Mouse (Mus musculus) heart, adult 18-20 months (tissue): Measurements from ENCODE around the gene Enoph1. TPM values are rescaled to one million over a fixed set of nuclear protein-coding genes. Genes with fewer than 3 reads are reported as not detected.

Source experiments
- DNase-seq, 2 experiments: peaks; one replicate each; pipeline ENCODE4 v3.0.0; 2021 to 2022; ENCODE audit warnings: mixed read lengths in 1 of 2
- total RNA-seq, 2 experiments: library from RNA; stranded (reverse); gene quantifications; 2 replicates each; pipeline ENCODE4 v1.2.3; 2021

The Enoph1 gene
- total RNA-seq, 2 experiments from 2014 or later = 7.1 to 8.3 TPM

DNA sequence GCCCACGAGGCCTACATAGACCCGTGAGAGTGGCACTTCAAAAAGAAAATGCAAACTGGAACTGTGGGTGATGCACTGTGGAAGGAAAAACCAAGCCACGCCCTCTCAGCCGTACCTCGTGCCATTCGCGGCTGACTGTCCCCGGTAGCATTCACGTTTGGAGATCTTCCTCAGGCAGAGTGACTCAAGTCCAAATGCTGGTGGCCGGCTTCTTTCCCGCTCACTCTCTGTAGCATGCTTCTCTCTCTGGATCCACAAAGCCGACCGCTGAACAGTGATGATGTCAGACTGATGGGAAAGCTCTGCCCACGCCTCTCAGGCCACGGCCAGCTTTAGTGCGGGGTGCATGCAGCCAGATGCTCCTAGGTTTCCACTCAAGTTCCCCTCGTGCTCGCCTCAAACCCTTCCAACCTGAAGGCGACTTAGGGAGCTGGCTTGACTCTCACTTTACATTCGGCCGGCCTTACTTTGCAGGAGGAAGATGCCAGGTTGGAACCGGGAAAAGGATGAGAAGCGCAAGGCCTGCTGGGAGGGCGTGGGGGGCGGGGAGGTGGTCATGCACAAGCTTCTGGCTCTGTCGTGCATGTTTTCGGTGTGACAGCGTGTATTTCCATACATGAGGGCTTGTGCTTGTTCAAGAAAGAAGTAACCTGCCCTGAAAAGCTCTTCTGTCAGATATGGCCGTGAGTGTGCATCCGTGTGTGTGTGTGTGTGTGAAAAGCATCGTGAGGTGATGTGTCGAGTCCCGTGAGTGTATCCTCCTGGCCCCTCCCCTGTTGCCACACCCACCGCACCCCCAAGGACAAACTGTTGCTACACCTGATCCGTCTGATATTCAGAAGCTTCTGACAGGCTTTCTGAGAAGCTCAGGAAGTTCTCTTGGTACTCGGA is 39.5 kb downstream of the Enoph1 start:
- peak in 1 of 2 experiments; percentile 25 for DNase-seq

DNA sequence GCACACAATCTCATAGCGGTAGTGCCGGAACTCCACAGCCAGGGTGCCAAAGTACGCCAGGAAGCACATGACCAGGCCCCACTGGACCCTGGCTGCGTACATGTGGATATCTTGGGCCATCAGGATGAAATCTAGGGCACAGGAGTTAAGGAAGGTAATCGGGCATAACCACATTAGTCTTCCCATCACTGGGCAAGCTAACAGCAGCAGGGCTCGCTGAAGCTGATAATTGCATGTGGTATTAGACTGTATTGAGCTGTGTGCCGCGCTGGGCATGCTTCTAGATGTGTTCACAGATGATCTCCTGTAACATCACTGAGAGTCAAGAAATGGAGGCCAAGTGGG is 40.1 kb downstream of the Enoph1 start:
- DNase-seq = no peak

DNA sequence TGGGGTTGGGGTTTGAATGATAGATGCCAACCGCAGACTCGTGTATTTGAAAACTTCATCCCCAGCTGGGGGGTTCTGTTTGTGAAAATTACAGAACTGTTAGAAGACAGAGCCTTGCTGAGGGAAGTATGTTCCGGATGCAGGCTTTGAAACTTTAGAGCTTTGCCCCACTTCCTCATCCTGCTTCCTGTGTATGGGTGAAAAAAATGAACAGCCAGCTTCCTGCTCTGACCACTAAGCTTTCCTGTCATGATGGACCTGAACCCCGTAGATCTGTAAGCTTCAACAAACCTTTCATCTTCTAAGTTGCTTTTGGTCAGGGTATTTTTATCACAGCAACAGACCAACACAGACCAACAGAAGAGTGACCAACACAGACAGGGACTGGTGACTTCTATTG is 42.2 kb downstream of the Enoph1 start:
- no peak for DNase-seq

DNA sequence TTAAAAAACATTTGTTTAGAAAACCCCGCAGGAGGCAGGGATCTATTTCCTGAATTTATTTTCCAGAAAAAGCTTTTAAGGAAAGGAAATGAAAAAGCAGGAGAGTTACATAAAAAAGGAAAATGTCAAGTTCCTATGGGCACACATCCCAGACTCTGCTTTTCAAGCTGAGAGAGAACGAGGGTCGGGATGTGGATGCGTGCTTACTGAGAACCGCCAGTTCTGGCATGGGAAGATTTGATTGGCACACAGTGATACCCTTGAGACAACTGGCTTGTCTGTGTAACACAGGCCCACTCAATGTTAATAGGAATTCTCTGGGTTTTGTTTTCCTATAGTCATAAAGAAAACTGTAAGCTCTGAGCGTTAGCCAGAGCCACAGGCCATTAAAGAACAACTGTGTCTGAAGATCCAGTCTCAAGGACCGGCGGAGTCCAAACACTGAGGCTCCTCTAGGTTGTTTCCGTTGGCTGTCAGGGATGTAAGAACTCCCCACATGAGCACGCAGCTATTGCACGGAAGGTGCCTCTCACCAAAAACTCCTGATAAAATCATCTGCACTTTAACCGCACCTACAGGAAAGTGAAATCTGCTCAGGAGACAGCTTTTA is 44.3 kb downstream of the Enoph1 start:
- DNase-seq = no peak

DNA sequence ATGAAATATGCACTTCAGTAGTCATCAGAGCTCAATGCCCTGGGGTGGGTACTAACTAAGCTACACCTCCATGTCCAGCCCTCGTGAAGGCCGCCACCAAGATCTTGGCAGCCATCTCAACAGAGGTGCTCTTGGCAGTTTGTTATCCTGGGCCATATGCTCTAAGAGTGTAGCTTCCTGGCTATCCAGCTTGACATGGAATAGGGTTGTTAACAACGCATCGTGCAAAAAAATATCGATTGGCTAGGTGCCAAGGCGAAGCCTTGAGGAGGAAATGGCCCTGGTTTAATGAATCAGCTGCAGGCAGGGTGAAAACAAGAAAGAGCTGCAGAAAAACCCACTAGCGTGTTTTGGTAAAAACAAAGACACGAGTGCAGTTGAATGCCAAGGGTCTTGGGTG is 45.3 kb downstream of the Enoph1 start:
- DNase-seq = peak in 1 of 2 experiments; percentile 24

DNA sequence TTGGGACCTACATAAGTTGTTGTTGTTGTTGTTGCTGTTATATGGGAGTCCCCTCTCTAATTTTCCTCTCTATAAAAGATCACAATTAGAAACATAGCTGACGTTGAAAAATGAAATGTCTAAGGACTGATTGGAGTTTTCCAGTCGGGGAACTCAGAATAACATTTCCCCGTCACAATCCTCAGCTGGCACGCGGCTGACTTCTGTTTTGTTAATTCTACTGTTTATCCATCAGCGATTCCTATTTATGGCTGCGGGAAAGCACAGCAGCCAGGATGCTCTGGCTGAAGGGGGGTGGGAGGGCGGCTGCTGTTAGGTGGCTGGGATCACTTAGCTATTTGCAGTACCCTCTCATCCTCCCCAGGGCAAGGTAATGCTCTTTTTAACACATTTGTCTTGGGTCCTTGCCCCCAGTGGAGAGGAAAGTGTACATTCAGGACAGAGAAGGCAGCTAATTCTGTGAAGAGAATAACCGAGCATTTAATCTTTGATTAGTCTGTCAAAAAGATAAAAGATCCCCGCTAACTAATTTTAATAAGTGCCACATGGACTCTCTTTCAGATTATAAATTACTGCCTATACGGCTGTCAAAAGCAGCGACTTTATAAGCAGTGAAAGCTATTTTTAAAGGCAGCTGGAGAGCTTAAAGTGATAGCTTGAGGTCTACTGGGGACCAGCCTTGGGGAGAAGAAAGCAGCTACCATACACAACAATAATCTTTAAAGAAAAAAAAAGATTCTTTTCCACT is 50.9 kb downstream of the Enoph1 start:
- DNase-seq = no peak

DNA sequence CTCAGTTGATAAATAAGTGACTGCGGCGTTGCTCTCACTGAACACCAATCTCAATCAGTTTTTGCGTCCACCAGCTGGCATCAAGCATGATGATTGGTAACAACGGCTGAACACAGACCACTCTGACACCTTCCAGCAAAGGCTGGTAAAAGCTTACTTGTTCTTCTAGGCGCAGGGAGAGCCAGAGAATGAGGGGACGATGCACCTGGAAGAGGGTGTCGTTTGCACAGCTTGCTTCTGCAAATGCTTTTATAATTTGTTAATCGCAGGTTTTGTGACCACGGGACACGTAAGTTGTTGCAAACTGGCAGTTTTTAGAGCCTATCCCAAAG is 51.4 kb downstream of the Enoph1 start:
- no peak for DNase-seq

DNA sequence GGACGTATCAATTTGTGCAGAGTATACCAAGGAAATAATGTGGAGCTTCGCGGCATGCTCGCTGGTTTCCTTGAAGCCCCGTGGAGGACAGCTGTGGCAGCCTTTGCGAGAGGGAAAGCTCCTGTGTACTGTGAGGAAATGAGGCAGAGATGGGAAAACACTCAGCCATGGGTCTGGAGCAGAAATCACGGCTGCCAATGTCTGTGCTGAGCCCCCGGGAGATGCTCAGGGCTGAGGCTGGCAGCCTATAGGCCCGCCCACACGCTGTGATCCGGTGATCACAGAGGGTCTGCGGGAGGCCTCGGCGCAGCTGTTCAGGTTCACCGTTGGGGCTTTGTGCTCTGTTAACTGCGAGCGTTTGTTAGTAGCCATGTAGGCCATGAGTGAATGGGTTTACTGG is 51.8 kb downstream of the Enoph1 start:
- no peak for DNase-seq

DNA sequence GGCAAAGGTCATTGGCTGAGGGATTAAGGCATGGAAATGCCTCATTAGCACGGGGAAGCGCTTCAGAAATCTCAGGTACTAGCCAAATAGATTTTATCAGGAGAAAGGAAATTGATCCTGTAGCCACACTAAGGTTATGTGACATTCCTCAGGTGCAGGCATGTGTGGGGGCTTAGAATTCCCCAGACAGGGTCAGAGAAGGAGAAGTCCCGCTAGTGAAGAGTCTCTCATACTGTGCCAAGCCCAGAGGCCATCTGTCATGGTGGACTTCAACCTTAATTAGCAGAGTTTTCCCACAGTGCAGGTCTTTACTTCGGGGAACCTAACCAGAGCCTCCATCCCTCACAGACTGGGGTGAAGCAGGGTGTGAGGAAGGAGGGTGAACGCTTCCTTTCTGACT is 57.2 kb downstream of the Enoph1 start:
- no peak for DNase-seq

DNA sequence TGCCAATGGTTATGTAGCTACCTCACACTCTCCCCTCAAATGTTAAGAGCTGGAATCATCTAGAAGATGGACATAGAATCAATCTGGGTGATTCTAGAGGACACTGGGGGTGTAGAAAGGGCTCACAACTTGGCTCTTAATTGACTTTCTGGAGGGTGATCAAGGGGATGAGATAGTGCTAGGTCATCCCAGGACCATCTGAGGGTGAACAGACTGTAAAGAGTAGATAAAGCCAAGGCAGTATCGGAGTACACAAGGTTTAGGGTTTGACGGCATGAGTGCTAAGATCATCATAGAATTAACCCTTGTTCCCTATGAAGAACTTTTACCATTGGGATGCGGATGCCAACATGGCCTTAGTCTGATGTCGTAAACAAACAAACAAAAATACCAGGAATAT is 58.2 kb downstream of the Enoph1 start:
- DNase-seq = no peak

DNA sequence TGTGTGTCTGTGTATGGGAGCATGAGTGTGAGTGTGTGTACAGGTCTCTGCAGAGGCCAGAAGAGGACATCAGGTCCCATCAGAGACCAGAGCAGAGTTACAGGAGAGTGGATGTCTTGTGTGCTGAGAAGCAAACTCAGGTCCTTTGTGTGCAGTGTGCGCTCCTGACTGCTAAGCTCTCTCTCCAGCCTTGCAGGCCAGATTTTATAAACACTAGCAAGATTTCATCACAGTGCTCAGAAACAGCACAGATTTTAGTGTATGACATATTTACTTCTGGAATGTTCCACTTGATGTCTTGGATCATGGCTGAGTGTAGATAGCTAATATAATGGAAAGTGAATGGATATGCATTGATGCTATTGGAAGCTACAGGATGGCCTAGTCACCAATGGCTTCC is 62.6 kb downstream of the Enoph1 start:
- DNase-seq = no peak

DNA sequence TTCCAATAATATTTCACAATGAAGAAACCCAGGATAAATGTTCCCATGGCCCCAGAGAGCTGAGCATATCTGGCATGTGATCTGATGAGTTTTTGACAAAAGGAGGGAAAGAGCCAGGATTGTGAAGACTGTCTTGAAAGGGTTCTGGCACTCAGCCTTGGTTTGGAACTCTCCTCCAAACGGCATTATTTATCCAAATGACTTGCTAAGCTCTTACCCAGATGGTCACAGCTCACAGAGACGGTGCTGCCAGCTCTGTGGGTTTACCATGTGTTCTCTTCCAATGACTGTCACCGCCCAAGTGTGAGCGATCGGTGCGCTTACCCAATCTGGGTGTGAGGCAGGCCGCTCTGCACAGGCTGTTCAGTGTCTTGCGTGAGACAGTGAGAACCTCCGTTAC is 69.1 kb downstream of the Enoph1 start:
- DNase-seq = peak in 1 of 2 experiments; percentile 10

DNA sequence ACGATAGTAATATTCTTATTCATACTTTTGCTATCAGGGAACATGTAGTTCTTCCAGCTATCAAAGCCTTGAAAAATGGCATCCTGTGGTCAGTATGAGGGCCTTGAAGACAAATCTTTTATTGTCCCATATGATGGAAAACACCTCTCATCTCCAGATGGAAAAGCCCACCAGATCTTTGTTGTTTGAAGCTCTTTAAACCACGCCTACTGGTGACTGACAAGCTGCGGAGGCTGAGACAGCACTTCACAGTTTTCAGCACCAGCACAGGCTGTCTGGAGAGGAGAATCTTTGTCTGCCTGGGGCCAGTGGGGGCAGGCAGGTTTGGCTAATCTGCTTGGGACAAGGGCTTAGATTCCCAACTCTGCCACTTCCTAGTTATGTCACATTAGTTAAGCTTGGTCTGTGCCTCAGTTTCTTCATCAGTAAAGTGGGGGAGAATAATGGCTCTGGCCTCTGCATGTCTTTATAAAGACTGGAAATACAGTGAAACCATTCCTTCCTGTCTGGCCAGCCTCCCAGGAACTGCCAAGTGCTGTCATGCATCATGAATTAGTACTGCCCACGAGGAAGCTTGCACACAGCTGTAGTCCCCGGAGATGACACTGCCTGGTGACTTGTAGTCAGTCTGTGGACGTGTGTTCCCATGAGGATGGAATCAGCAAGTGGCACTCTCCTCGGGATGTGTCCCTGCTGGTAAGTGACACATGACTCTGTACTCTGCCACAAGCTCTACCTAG is 69.9 kb downstream of the Enoph1 start:
- DNase-seq = no peak

DNA sequence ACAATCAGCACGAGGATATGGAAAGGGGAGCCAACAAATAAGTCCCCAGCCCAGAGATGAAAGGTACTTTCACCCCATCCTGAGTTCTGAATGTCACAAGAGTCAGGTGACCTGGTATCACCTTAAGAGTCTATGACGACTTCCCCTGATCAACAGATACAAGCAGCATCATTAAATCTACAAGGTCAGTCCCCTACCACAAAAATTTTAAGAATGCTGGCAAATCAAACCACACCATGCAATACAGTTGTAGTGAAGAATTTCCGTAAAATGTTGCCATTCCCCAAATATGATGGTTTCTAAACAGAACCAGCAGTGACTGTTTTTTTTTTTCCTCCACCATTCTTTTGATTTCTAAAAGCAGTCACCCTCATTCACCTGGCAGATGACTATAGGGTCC is 70.8 kb downstream of the Enoph1 start:
- no peak for DNase-seq

DNA sequence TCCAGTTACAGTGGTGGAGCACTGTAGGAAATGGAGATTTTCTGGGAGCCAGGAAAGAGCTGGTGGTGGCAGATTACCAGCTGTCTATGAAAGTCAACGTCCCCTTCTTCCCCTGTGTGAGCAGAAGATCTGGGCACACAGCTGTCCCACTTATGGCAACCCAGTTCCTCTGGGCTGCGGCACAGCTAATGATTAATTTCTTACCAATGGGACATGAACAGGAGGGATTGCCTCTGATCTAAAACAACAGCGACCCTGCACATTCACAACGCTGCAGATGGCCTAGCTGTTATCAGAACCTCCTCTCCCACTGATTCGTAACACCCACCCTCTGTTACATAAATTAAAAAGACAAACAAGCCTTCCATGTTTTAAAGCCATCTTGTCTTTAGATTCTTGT is 73.6 kb downstream of the Enoph1 start:
- DNase-seq = no peak

Other genes with a start within 250 kb of the Enoph1 start
- gene Vamp9, start 133.7 kb upstream of the Enoph1 start, total RNA-seq = not detected
- 10 to 100 TPM; 86.2 to 86.6 TPM for gene Hnrnpd, start 61.0 kb upstream of the Enoph1 start, total RNA-seq
- gene 4930524J08Rik, start 60.9 kb upstream of the Enoph1 start, total RNA-seq = under 1 TPM; 0.47 to 0.87 TPM
- 10 to 100 TPM; 57.6 to 65.2 TPM for gene Hnrnpdl, start 321 bp upstream of the Enoph1 start, total RNA-seq
- gene Tmem150c, start 119.8 kb downstream of the Enoph1 start, total RNA-seq = 10 to 100 TPM in 1 of 2 experiments, 1 to 10 TPM in 1; 6.2 to 15.2 TPM